Mouse (Mus musculus) myocyte (in vitro differentiated cells): Measurements from ENCODE around the gene Gm11938. TPM values are rescaled to one million over a fixed set of nuclear protein-coding genes. Genes with fewer than 3 reads are reported as not detected.

Source experiments
- H3K27me3 ChIP-seq: one replicate; pipeline ENCODE4 v1.6.1; 2011; ENCODE audit not compliant: control insufficient read depth, insufficient read depth, insufficient read length
- H3K36me3 ChIP-seq: one replicate; pipeline ENCODE4 v1.6.1; 2011; ENCODE audit not compliant: control insufficient read depth, insufficient read depth
- H3K4me2 ChIP-seq: one replicate; pipeline ENCODE4 v1.6.1; 2011; ENCODE audit warnings: low read depth, control low read depth
- H3K4me3 ChIP-seq: one replicate; pipeline ENCODE4 v1.5.1; 2011; ENCODE audit warnings: mild to moderate bottlenecking, control low read depth, moderate library complexity
- H3K79me2 ChIP-seq: one replicate; pipeline ENCODE4 v1.6.1; 2011; ENCODE audit not compliant: control insufficient read depth, insufficient read depth
- H3ac ChIP-seq: one replicate; pipeline ENCODE4 v1.6.1; 2011; ENCODE audit not compliant: control insufficient read depth, insufficient read length
- CEBPB ChIP-seq: IDR thresholded peaks from 2 replicates; pipeline ENCODE4 v1.6.1; 2011; ENCODE audit warnings: mild to moderate bottlenecking, moderate library complexity; ENCODE audit not compliant: poor library complexity, insufficient read depth, severe bottlenecking
- E2F4 ChIP-seq: IDR thresholded peaks from one replicate; pipeline ENCODE4 v1.6.1; 2011; ENCODE audit warnings: mild to moderate bottlenecking, control low read depth, moderate library complexity; ENCODE audit not compliant: insufficient read depth
- MAX ChIP-seq: IDR thresholded peaks from one replicate; pipeline ENCODE4 v1.6.1; 2011; ENCODE audit warnings: low read depth, mild to moderate bottlenecking, control low read depth
- MYOD1 ChIP-seq, 3 experiments: IDR thresholded peaks; one replicate each; pipeline ENCODE4 v1.6.1; 2011; ENCODE audit warnings: control low read depth in 2 of 3, low read depth in 2 of 3, mild to moderate bottlenecking in 2 of 3, moderate library complexity in 1 of 3; ENCODE audit not compliant: insufficient read length in 2 of 3, control insufficient read depth in 1 of 3
- MYOG ChIP-seq, 3 experiments: IDR thresholded peaks; one replicate each; pipeline ENCODE4 v1.6.1; 2011; ENCODE audit warnings: control low read depth in 2 of 3, low read depth in 2 of 3, mild to moderate bottlenecking in 2 of 3; ENCODE audit not compliant: insufficient read length in 2 of 3, control insufficient read depth in 1 of 3, insufficient read depth in 1 of 3
- POLR2A ChIP-seq: IDR thresholded peaks from one replicate; pipeline ENCODE4 v1.6.1; 2011; ENCODE audit warnings: low read depth, mild to moderate bottlenecking, control low read depth, moderate library complexity; ENCODE audit not compliant: insufficient read length
- POLR2AphosphoS2 ChIP-seq: IDR thresholded peaks from one replicate; pipeline ENCODE4 v1.6.1; 2011; ENCODE audit warnings: low read depth, control low read depth; ENCODE audit not compliant: insufficient read length
- REST ChIP-seq: IDR thresholded peaks from one replicate; pipeline ENCODE4 v1.6.1; 2011; ENCODE audit warnings: mild to moderate bottlenecking, control low read depth, moderate library complexity; ENCODE audit not compliant: insufficient read depth, insufficient read length
- SRF ChIP-seq: IDR thresholded peaks from one replicate; pipeline ENCODE4 v1.6.1; 2011; ENCODE audit warnings: low read depth; ENCODE audit not compliant: control insufficient read depth, insufficient read length
- TCF12 ChIP-seq: IDR thresholded peaks from one replicate; pipeline ENCODE4 v1.6.1; 2011; ENCODE audit warnings: mild to moderate bottlenecking, control low read depth; ENCODE audit not compliant: poor library complexity, insufficient read depth, severe bottlenecking
- TCF3 ChIP-seq: IDR thresholded peaks from one replicate; pipeline ENCODE4 v1.6.1; 2011; ENCODE audit warnings: low read depth, control low read depth; ENCODE audit not compliant: insufficient read length
- USF1 ChIP-seq: IDR thresholded peaks from one replicate; pipeline ENCODE4 v1.6.1; 2011; ENCODE audit warnings: low read depth, mild to moderate bottlenecking, control low read depth, moderate library complexity
- polyA plus RNA-seq: library from polyadenylated mRNA; unstranded; fragments of >200 nt; fragmentation: generic; extraction: Trizol; gene quantifications from one replicate; pipeline ENCODE4 v1.2.1, GENCODE M21; 2012; ENCODE audit warnings: missing spikeins

The Gm11938 gene
- polyA plus RNA-seq, 1 experiment, result not detected

DNA sequence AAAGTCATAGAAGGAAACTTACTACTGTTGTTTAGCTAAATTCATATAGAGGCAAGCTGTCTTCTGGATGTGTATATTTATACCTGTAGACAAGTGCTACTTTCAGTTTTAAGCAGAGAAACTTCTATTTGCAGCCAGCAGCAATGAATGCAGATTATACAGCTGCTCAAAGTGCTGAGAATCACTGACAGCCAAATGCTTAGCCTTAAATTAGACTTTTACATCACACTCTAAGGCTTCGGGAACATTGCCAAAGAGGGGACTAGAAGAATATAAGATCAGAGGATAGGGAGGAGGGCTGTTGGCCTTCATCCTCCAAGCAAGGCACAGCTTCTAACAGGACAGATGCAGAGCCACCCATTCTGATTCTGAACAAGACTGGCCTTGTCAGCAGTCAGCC is 34.0 kb upstream of the Gm11938 start:
- H3K36me3 ChIP-seq, result no peaks in the 10 kb centered on the region
- H3ac ChIP-seq, result no peak overlapping the region
- H3K4me2 ChIP-seq, result no peak overlapping the region
- H3K79me2 ChIP-seq, result no peaks in the 10 kb centered on the region
- no peak overlapping the region for H3K4me3 ChIP-seq
- no peaks in the 10 kb centered on the region for H3K27me3 ChIP-seq
- TF ChIP-seq MYOG (IDR thresholded peaks at IDR 0.05; ENCODE audit: control insufficient read depth in 1 of 3, insufficient read depth in 1 of 3, insufficient read length in 2 of 3, low read depth in 2 of 3) (no peak), REST (no peak), TCF3 (no peak), E2F4 (no peak), CEBPB (no peak), MYOD1 (IDR thresholded peaks at IDR 0.05; ENCODE audit: control insufficient read depth in 1 of 3, insufficient read length in 2 of 3, low read depth in 2 of 3) (no peak), SRF (no peak), MAX (no peak), POLR2A (no peak), TCF12 (no peak), USF1 (no peak), POLR2AphosphoS2 (no peak)

DNA sequence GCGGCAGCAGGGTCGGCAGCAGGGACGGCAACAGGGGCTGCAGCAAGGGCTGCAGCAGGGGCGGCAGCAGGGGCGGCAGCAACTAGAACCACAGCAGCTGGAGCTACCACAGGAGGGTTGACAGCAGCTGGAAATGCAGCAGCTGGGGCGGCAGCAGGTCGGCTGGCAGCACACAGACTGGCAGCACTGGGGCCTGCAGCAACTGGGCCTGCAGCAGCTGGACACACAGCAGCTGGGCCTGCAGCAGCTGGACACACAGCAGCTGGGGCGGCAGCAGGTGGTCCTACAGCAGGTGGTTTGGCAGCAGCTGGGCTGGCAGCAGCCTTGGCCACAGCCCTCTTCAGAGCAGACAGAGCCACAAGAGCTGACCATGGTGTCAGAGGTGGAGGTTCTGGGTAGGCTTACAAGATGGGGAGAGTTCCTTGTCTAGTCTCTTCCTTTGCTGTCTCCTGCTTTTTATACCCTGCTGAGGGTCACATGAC is 31.6 kb upstream of the Gm11938 start, which contains the start of gene Krtap4-2:
TSS of gene Krtap4-2 (minus strand) at position 432 of the 482 bp plus-strand sequence.
- H3K4me2 ChIP-seq, result no peak within 1 kb of the TSS
- H3K79me2 ChIP-seq, result no peaks in the 10 kb centered on the region
- H3K36me3 ChIP-seq, result no peaks in the 10 kb centered on the region
- no peak within 1 kb of the TSS for H3ac ChIP-seq
- H3K4me3 ChIP-seq, result no peak within 1 kb of the TSS
- TF ChIP-seq MAX (no peak), SRF (no peak), REST (no peak), USF1 (no peak), E2F4 (no peak), MYOD1 (IDR thresholded peaks at IDR 0.05; ENCODE audit: control insufficient read depth in 1 of 3, insufficient read length in 2 of 3, low read depth in 2 of 3) (peak in 2 of 3 experiments; percentile 62 to 71), POLR2A (no peak), TCF3 (peak; percentile 55), MYOG (IDR thresholded peaks at IDR 0.05; ENCODE audit: control insufficient read depth in 1 of 3, insufficient read depth in 1 of 3, insufficient read length in 2 of 3, low read depth in 2 of 3) (peak in 2 of 3 experiments; percentile 38 to 61), TCF12 (peak; percentile 24), POLR2AphosphoS2 (no peak), CEBPB (no peak)
- H3K27me3 ChIP-seq, result no peaks in the 10 kb centered on the region

DNA sequence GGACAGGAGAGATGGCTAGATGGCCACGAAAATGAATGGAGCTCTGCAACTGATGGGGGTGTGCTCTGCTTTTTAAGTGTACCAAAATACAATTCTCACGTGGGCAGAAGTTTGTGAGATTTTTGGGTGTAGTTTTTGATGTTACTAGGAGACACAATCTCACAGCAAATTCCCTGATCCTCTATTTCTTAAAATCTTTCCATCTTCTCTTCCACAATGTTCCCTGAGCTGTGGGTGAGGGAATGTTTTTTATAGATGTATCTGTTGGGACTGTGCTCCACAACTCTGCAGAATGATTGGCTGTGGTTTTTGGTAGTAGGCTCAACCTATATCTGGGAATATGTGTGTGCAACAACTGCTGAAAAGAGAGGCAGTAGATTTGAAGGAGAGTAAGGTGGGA is 30.2 kb upstream of the Gm11938 start:
- Histone ChIP-seq H3K4me3 (no peak overlapping the region), H3K36me3 (no peaks in the 10 kb centered on the region), H3K79me2 (no peaks in the 10 kb centered on the region), H3ac (no peak overlapping the region), H3K4me2 (no peak overlapping the region), H3K27me3 (no peaks in the 10 kb centered on the region)
- TF ChIP-seq REST, result no peak
- TF ChIP-seq TCF3, result no peak
- no peak for TF ChIP-seq MAX
- no peak for TF ChIP-seq MYOG (IDR thresholded peaks at IDR 0.05; ENCODE audit: control insufficient read depth in 1 of 3, insufficient read depth in 1 of 3, insufficient read length in 2 of 3, low read depth in 2 of 3)
- TF ChIP-seq E2F4, result no peak
- no peak for TF ChIP-seq MYOD1 (IDR thresholded peaks at IDR 0.05; ENCODE audit: control insufficient read depth in 1 of 3, insufficient read length in 2 of 3, low read depth in 2 of 3)

DNA sequence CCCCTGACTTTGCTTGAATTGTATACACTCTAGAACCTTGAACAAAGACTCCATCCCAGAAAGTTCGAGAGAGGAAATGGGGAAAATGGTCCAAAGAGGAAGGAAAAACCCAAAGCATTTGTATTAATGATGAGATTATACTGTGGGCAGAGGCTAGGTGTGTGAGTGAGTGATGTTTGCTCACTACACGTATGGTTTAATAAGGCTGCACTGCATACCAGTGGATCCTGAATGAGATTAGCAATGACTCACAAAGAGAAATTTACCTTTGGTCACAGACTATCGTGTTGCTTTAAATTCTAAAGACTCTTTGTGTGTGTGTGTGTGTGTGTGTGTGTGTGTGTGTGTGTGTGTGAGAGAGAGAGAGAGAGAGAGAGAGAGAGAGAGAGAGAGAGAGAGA is 27.8 kb upstream of the Gm11938 start:
- TF ChIP-seq TCF3 (no peak), TCF12 (no peak), POLR2AphosphoS2 (no peak), MYOD1 (IDR thresholded peaks at IDR 0.05; ENCODE audit: control insufficient read depth in 1 of 3, insufficient read length in 2 of 3, low read depth in 2 of 3) (no peak), CEBPB (no peak), SRF (no peak), POLR2A (no peak), REST (no peak), MYOG (IDR thresholded peaks at IDR 0.05; ENCODE audit: control insufficient read depth in 1 of 3, insufficient read depth in 1 of 3, insufficient read length in 2 of 3, low read depth in 2 of 3) (no peak), MAX (no peak), E2F4 (no peak), USF1 (no peak)
- Histone ChIP-seq H3K36me3 (no peaks in the 10 kb centered on the region), H3K4me2 (no peak overlapping the region), H3K4me3 (no peak overlapping the region), H3ac (no peak overlapping the region), H3K79me2 (no peaks in the 10 kb centered on the region), H3K27me3 (no peaks in the 10 kb centered on the region)

DNA sequence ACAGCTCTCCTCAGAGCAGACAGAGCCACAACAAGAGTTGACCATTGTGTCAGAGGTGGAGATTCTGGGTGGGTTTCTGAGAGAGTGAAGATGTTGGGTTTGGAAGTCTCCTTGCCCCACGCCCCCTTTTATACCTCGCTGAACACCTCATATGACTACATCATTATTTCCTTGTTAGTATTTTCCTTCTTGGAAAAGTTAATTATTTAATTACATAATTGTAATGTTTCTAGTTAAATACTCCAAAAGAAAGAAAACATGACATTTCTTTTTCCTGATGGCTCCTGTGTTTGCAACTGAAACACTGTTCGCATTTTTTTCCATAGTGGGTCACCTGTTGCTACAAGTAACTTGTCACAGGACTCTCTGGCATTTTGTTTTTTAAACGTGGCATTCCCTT is 25.0 kb upstream of the Gm11938 start, which contains the start of gene Krtap4-1:
TSS of gene Krtap4-1 (minus strand) at position 101 of the 400 bp plus-strand sequence.
- H3K79me2 ChIP-seq, result no peaks in the 10 kb centered on the region
- H3K4me2 ChIP-seq, result no peak within 1 kb of the TSS
- H3K27me3 ChIP-seq, result no peaks in the 10 kb centered on the region
- TF ChIP-seq CEBPB (no peak), MYOD1 (IDR thresholded peaks at IDR 0.05; ENCODE audit: control insufficient read depth in 1 of 3, insufficient read length in 2 of 3, low read depth in 2 of 3) (no peak), POLR2A (no peak), TCF3 (no peak), MAX (no peak)
- H3K36me3 ChIP-seq, result no peaks in the 10 kb centered on the region
- H3ac ChIP-seq, result no peak within 1 kb of the TSS
- H3K4me3 ChIP-seq, result no peak within 1 kb of the TSS
